Mouse (Mus musculus) hindbrain, embryonic 15.5 days (tissue): ENCODE results near the gene Polg. TPM values are rescaled to one million over a fixed set of nuclear protein-coding genes. Genes with fewer than 3 reads are reported as not detected.

ENCODE experiments used
- ATAC-seq: fragments of 200-750 bp; cut with Nextera tagmentation; 2 replicates; pipeline ENCODE4 v1.8.0; 2017; ENCODE audit warnings: low read depth, moderate number of reproducible peaks, moderate TSS enrichment; ENCODE audit not compliant: low FRiP score
- H3K27ac ChIP-seq: fragments of 300-500 bp; sonication (generic); replicated peaks from 2 replicates; pipeline ENCODE4 v1.5.1; 2015; ENCODE audit warnings: mild to moderate bottlenecking, inconsistent platforms
- H3K27me3 ChIP-seq: fragments of 300-500 bp; sonication (generic); 2 replicates; pipeline ENCODE4 v1.6.1; 2015; ENCODE audit warnings: control low read depth, inconsistent platforms
- H3K36me3 ChIP-seq: fragments of 300-500 bp; sonication (generic); 2 replicates; pipeline ENCODE4 v1.6.1; 2015; ENCODE audit warnings: control low read depth, inconsistent platforms
- H3K4me1 ChIP-seq: fragments of 300-500 bp; sonication (generic); replicated peaks from 2 replicates; pipeline ENCODE4 v1.6.1; 2015; ENCODE audit warnings: control low read depth, inconsistent platforms
- H3K4me2 ChIP-seq: fragments of 300-500 bp; sonication (generic); 2 replicates; pipeline ENCODE4 v1.6.1; 2015; ENCODE audit warnings: moderate library complexity, mild to moderate bottlenecking, inconsistent platforms
- H3K4me3 ChIP-seq: fragments of 300-500 bp; sonication (generic); 2 replicates; pipeline ENCODE4 v1.5.1; 2015; ENCODE audit warnings: mild to moderate bottlenecking, inconsistent platforms
- H3K9ac ChIP-seq: fragments of 300-500 bp; sonication (generic); 2 replicates; pipeline ENCODE4 v1.6.1; 2015; ENCODE audit warnings: inconsistent platforms
- H3K9me3 ChIP-seq: fragments of 300-500 bp; sonication (generic); 2 replicates; pipeline ENCODE4 v1.6.1; 2016; ENCODE audit warnings: control low read depth, inconsistent platforms
- WGBS: fragments of 180-500 bp; shearing (Covaris S2); methylation state at CpG from one replicate; pipeline ENCODE4 v1.1.7; 2015; 5-methylcytosine and 5-hydroxymethylcytosine counted together
- polyA plus RNA-seq: library from polyadenylated mRNA; unstranded; fragments of >200 nt; fragmentation: Nextera tagmentation; extraction: Ambion mirVana; gene quantifications from 2 replicates; pipeline ENCODE4 v1.2.1, GENCODE M21; 2015

The Polg gene
- 26.5 and 27.0 TPM in 2 replicates for polyA plus RNA-seq

GRCm38 (mm10) chr7:79466053-79466901 is at the start of gene Polg:
Polg (minus strand) TSS chr7:79466362.
- H3K4me3 ChIP-seq = peak within 1 kb of the TSS; percentile 79
- under 1% methylated on average over 71 of the region's 76 CpGs for WGBS

GRCm38 (mm10) chr7:79515861-79516260 is 49.7 kb upstream of the Polg start:
- WGBS = 24% methylated on average over 9 of the region's 9 CpGs
- peak overlapping the region; percentile 97 for H3K27ac ChIP-seq
- no peaks in the 10 kb centered on the region for H3K36me3 ChIP-seq
- peak overlapping the region; percentile 55 for H3K4me2 ChIP-seq
- peaks cover 90% of the 10 kb centered on the region for H3K4me1 ChIP-seq
- no peak for ATAC-seq
- H3K9me3 ChIP-seq = no peaks in the 10 kb centered on the region
- H3K4me3 ChIP-seq = peak overlapping the region; percentile 27
- H3K27me3 ChIP-seq = no peaks in the 10 kb centered on the region
- H3K9ac ChIP-seq = peak overlapping the region; percentile 33

More at GRCm38 (mm10) chr7:79466053-79466901, at the start of gene Polg:
- Histone ChIP-seq H3K4me2 (peak within 1 kb of the TSS; percentile 91), H3K9ac (peak within 1 kb of the TSS; percentile 74), H3K27ac (peak within 1 kb of the TSS; percentile 87), H3K4me1 (peaks cover 33% of the 10 kb centered on the region), H3K27me3 (peaks cover 4% of the 10 kb centered on the region; the same call in 1 of the 2 replicates), H3K9me3 (no peaks in the 10 kb centered on the region), H3K36me3 (peaks cover 8% of the 10 kb centered on the region)
- peak; percentile 96 for ATAC-seq

GRCm38 (mm10) chr7:79515221-79515743 is 49.1 kb upstream of the Polg start:
- no peak for ATAC-seq
- Histone ChIP-seq H3K9ac (peak overlapping the region; percentile 33), H3K9me3 (no peaks in the 10 kb centered on the region), H3K4me2 (peak overlapping the region; percentile 55), H3K36me3 (no peaks in the 10 kb centered on the region), H3K27ac (peak overlapping the region; percentile 97), H3K27me3 (no peaks in the 10 kb centered on the region), H3K4me3 (peak overlapping the region; percentile 27), H3K4me1 (peaks cover 90% of the 10 kb centered on the region)
- WGBS = 2% methylated on average over 57 of the region's 57 CpGs

GRCm38 (mm10) chr7:79514361-79514881 is 48.3 kb upstream of the Polg start:
- H3K4me2 ChIP-seq = peak overlapping the region; percentile 55
- ATAC-seq = 0 out of 2 replicates have a peak, but pooled peaks have one; percentile 3
- H3K36me3 ChIP-seq = no peaks in the 10 kb centered on the region
- H3K4me3 ChIP-seq = no peak overlapping the region
- no peaks in the 10 kb centered on the region for H3K9me3 ChIP-seq
- H3K27ac ChIP-seq = peak overlapping the region; percentile 97
- peaks cover 90% of the 10 kb centered on the region for H3K4me1 ChIP-seq
- peak overlapping the region; percentile 33; the same call in 1 of the 2 replicates for H3K9ac ChIP-seq
- H3K27me3 ChIP-seq = no peaks in the 10 kb centered on the region
- 5% methylated on average over 20 of the region's 20 CpGs for WGBS

GRCm38 (mm10) chr7:79513466-79513865 is 47.3 kb upstream of the Polg start:
- no peaks in the 10 kb centered on the region for H3K27me3 ChIP-seq
- peak overlapping the region; percentile 55; the same call in 1 of the 2 replicates for H3K4me2 ChIP-seq
- no peaks in the 10 kb centered on the region for H3K36me3 ChIP-seq
- ATAC-seq = no peak
- WGBS = 18% methylated on average over 2 of the region's 2 CpGs
- H3K4me1 ChIP-seq = peaks cover 90% of the 10 kb centered on the region
- no peak overlapping the region for H3K9ac ChIP-seq
- H3K27ac ChIP-seq = peak overlapping the region; percentile 97
- no peaks in the 10 kb centered on the region for H3K9me3 ChIP-seq
- H3K4me3 ChIP-seq = no peak overlapping the region

- H3K27me3 ChIP-seq = no peaks in the 10 kb centered on the region
- no peak overlapping the region for H3K4me3 ChIP-seq
- H3K4me1 ChIP-seq = peaks cover 90% of the 10 kb centered on the region
- 0 out of 2 replicates have a peak overlapping the region, but pooled peaks have one; percentile 5 for H3K9ac ChIP-seq
- ATAC-seq = no peak
- H3K9me3 ChIP-seq = no peaks in the 10 kb centered on the region
- 9% methylated on average over 4 of the region's 4 CpGs for WGBS
- peak overlapping the region; percentile 97 for H3K27ac ChIP-seq
- no peaks in the 10 kb centered on the region for H3K36me3 ChIP-seq
- peak overlapping the region; percentile 87 for H3K4me2 ChIP-seq
These were observed 46.3 kb upstream of the Polg start for GRCm38 (mm10) chr7:79512496-79512895.

- H3K9ac ChIP-seq = peak overlapping the region; percentile 39
- peak overlapping the region; percentile 97 for H3K27ac ChIP-seq
- peaks cover 88% of the 10 kb centered on the region for H3K4me1 ChIP-seq
- H3K4me3 ChIP-seq = peak overlapping the region; percentile 19
- peak overlapping the region; percentile 87 for H3K4me2 ChIP-seq
- H3K9me3 ChIP-seq = no peaks in the 10 kb centered on the region
- H3K27me3 ChIP-seq = no peaks in the 10 kb centered on the region
- no peak for ATAC-seq
- H3K36me3 ChIP-seq = no peaks in the 10 kb centered on the region
- 11% methylated on average over 5 of the region's 5 CpGs for WGBS
These were observed 45.5 kb upstream of the Polg start for GRCm38 (mm10) chr7:79511656-79512055.

GRCm38 (mm10) chr7:79511181-79511580 is 45.0 kb upstream of the Polg start:
- peak overlapping the region; percentile 39 for H3K9ac ChIP-seq
- H3K27me3 ChIP-seq = no peaks in the 10 kb centered on the region
- peak overlapping the region; percentile 87 for H3K4me2 ChIP-seq
- peak overlapping the region; percentile 97 for H3K27ac ChIP-seq
- ATAC-seq = no peak
- H3K9me3 ChIP-seq = no peaks in the 10 kb centered on the region
- no peaks in the 10 kb centered on the region for H3K36me3 ChIP-seq
- WGBS = 15% methylated on average over 7 of the region's 7 CpGs
- peak overlapping the region; percentile 19; the same call in 1 of the 2 replicates for H3K4me3 ChIP-seq
- peaks cover 87% of the 10 kb centered on the region for H3K4me1 ChIP-seq

GRCm38 (mm10) chr7:79510686-79511085 is 44.5 kb upstream of the Polg start:
- Histone ChIP-seq H3K4me2 (peak overlapping the region; percentile 87), H3K9me3 (no peaks in the 10 kb centered on the region), H3K27me3 (no peaks in the 10 kb centered on the region), H3K27ac (peak overlapping the region; percentile 97), H3K36me3 (no peaks in the 10 kb centered on the region), H3K4me1 (peaks cover 82% of the 10 kb centered on the region), H3K4me3 (no peak overlapping the region; the same call in 1 of the 2 replicates), H3K9ac (0 out of 2 replicates have a peak overlapping the region, but pooled peaks have one; percentile 39)
- WGBS = 18% methylated on average over 3 of the region's 3 CpGs
- ATAC-seq = no peak

- no peak for ATAC-seq
- peak overlapping the region; percentile 90 for H3K4me3 ChIP-seq
- H3K4me2 ChIP-seq = peak overlapping the region; percentile 87
- H3K27ac ChIP-seq = peak overlapping the region; percentile 97
- H3K4me1 ChIP-seq = peaks cover 74% of the 10 kb centered on the region
- peak overlapping the region; percentile 99 for H3K9ac ChIP-seq
- H3K36me3 ChIP-seq = no peaks in the 10 kb centered on the region
- WGBS = 13% methylated on average over 12 of the region's 12 CpGs
- H3K27me3 ChIP-seq = no peaks in the 10 kb centered on the region
- H3K9me3 ChIP-seq = no peaks in the 10 kb centered on the region
These were observed 43.5 kb upstream of the Polg start for GRCm38 (mm10) chr7:79509710-79510109.

- no peak for ATAC-seq
- Histone ChIP-seq H3K27me3 (no peaks in the 10 kb centered on the region), H3K4me3 (peak overlapping the region; percentile 90), H3K9me3 (no peaks in the 10 kb centered on the region), H3K4me2 (peak overlapping the region; percentile 87), H3K36me3 (no peaks in the 10 kb centered on the region), H3K4me1 (peaks cover 69% of the 10 kb centered on the region), H3K9ac (peak overlapping the region; percentile 99), H3K27ac (peak overlapping the region; percentile 97)
- 8% methylated on average over 6 of the region's 6 CpGs for WGBS
These were observed 43.1 kb upstream of the Polg start for GRCm38 (mm10) chr7:79509235-79509607.
